Mouse (Mus musculus) embryonic fibroblast, embryonic 13.5 days (primary cell): ENCODE measurements around the gene Scgb2b26. TPM values are rescaled to one million over a fixed set of nuclear protein-coding genes. Genes with fewer than 3 reads are reported as not detected.
"Not testable (repeated sequence)": the region's sequence is repeated elsewhere in the genome, so short reads cannot be mapped to it uniquely, and the experiment has no call there.

Source experiments
- H3K27ac ChIP-seq: 2 replicates; pipeline ENCODE4 v1.5.1; 2012; ENCODE audit warnings: low read length, control low read depth, inconsistent platforms; ENCODE audit not compliant: insufficient read depth
- H3K4me1 ChIP-seq: 2 replicates; pipeline ENCODE4 v1.6.1; 2011; ENCODE audit warnings: low read length; ENCODE audit not compliant: control insufficient read depth, insufficient read depth
- H3K4me3 ChIP-seq: 2 replicates; pipeline ENCODE4 v1.5.1; 2011; ENCODE audit warnings: mild to moderate bottlenecking, control low read depth, low read length; ENCODE audit not compliant: insufficient read depth
- CTCF ChIP-seq: IDR thresholded peaks from 2 replicates; pipeline ENCODE4 v1.5.1; 2011; ENCODE audit warnings: mild to moderate bottlenecking, control low read depth, low read length, moderate library complexity, borderline replicate concordance; ENCODE audit not compliant: insufficient read depth
- POLR2A ChIP-seq: IDR thresholded peaks from 2 replicates; pipeline ENCODE4 v1.6.1; 2011; ENCODE audit warnings: low read depth, mild to moderate bottlenecking, control low read depth, low read length, moderate library complexity
- polyA plus RNA-seq: library from polyadenylated mRNA; stranded (reverse); fragments of >200 nt; gene quantifications from 2 replicates; pipeline ENCODE4 v1.2.4, GENCODE M21; 2011; ENCODE audit warnings: low read depth; ENCODE audit not compliant: missing spikeins, insufficient read length

Gene Scgb2b26
- polyA plus RNA-seq, result not detected in 2 replicates

DNA sequence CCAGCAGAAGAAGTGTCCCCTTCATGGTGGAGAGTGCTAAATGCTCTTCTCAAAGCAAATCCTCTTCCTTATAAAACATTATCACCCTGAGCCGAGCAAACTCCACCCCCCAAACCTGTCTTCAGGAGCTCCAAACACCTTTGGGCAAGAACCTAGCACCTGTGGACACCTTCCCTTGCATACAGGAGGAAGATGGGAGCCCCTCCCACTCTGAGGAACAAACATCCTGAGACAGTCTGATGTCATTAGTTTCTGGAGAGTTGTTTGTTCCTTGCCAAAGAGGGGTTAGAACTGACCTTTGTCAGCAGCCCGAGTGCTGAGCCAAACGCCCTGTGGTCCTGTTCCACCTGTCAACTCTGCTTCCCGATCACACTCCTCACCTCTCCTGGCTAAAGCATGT is at the start of gene Scgb2b26:
Gene Scgb2b26, minus strand, starts transcription at position 101 of the 400 bp plus-strand sequence.
- H3K4me3 ChIP-seq, result no peak within 1 kb of the TSS
- no peak for TF ChIP-seq POLR2A
- TF ChIP-seq CTCF, result no peak
- no peaks in the 10 kb centered on the region for H3K4me1 ChIP-seq
- no peak within 1 kb of the TSS for H3K27ac ChIP-seq

DNA sequence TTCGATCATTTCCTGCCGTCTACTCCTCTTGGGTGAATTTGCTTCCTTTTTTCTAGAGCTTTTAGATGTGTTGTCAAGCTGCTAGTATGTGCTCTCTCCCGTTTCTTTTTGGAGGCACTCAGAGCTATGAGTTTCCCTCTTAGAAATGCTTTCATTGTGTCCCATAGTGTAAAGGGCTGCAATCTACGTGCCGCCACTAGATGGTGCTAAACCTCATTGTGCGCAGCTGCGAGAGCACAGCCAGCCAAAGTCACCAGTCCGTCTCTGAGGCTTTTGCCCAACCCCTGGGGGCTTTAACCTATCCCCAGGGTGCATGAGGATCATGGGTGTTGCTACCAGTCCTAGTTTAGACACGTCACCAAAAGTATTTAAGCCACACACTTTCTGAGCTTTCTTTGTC is 37.4 kb upstream of the Scgb2b26 start:
- H3K4me1 ChIP-seq, H3K4me3 ChIP-seq, H3K27ac ChIP-seq: not testable (repeated sequence)
- TF ChIP-seq CTCF, result peak; percentile 55; the same call in 1 of the 2 replicates

DNA sequence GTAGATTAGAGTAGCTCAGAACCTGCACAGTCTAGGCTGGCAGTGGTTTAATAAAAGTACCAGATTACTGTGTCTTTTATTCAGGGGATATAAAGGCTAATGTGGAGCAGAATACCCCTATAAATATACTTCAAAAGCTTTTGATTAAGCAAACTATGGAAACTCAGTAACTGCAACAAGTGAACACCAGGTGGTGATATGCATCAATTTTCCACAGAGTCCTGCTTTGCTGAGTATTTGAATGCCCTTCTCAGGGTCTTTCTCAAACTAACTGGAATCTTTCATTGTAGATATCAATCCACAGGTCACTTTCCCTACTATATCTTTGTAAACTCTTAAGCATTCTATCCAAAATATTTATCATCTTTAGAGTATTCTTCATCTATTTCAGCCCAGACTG is 41.9 kb downstream of the Scgb2b26 start:
- Histone ChIP-seq H3K4me1 (no peaks in the 10 kb centered on the region), H3K4me3 (no peak overlapping the region), H3K27ac (no peak overlapping the region)
- TF ChIP-seq POLR2A, result no peak
- no peak for TF ChIP-seq CTCF

DNA sequence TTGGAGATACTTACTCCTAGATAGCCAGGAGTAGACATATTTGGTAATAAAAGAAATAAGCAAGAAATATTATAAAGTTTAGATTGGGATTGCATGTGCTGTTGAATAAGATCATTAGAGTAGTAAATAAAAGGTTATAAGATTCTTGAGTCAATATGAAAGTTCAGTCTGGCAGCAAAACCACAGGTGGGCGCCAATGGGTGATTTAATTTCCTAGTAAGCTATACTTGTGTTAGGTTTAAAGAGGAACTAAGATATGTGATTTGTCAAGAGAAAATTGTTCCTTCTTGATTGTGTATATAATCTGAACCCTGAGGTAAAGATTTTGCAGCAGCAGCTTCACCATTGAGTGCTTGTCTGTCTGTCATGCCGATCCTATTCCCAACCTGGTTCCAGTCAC is 44.0 kb downstream of the Scgb2b26 start:
- Histone ChIP-seq H3K27ac (no peak overlapping the region), H3K4me1 (no peaks in the 10 kb centered on the region), H3K4me3 (no peak overlapping the region)
- TF ChIP-seq POLR2A (no peak), CTCF (no peak)

DNA sequence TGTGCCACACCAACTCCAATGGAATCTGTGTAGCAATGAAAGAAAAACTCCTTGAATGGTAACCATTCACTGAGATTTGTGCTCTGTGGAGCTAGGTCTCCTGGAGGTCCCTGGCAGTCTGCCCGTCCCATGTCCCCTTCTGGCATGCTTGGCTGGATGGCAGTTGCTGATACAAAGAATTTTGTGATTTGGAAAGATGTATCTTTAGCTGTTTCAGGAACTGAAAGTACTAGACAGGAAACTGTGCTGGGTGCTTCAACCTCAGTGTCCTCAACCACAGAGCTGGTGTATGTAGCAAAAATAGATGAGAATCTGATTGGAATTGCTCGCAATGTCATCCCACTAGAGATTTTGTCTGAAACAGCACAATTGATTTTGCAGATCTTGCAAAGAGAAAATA is 44.8 kb downstream of the Scgb2b26 start:
- TF ChIP-seq POLR2A (no peak), CTCF (no peak)
- Histone ChIP-seq H3K27ac (no peak overlapping the region), H3K4me3 (no peak overlapping the region), H3K4me1 (no peaks in the 10 kb centered on the region)

Other genes starting within 250 kb of the Scgb2b26 start
- gene Scgb2b24, start 205.7 kb downstream of the Scgb2b26 start, polyA plus RNA-seq, result not detected in 2 replicates
- not detected in 2 replicates for gene Scgb1b24, start 201.2 kb downstream of the Scgb2b26 start, polyA plus RNA-seq
- not detected in 2 replicates for gene Scgb2b27, start 68.9 kb upstream of the Scgb2b26 start, polyA plus RNA-seq
- gene Scgb1b27, start 76.4 kb upstream of the Scgb2b26 start, polyA plus RNA-seq, result not detected in 2 replicates
- not detected in 2 replicates for gene Scgb1b30, start 150.4 kb upstream of the Scgb2b26 start, polyA plus RNA-seq
- gene Wtip, start 188.2 kb upstream of the Scgb2b26 start, polyA plus RNA-seq, result 32.7 and 33.2 TPM in 2 replicates
- gene Uba2, start 224.6 kb upstream of the Scgb2b26 start, polyA plus RNA-seq, result 108 and 123 TPM in 2 replicates